Mouse (Mus musculus): ENCODE measurements around the gene Opa3. TPM values are rescaled to one million over a fixed set of nuclear protein-coding genes. Genes with fewer than 3 reads are reported as not detected.
A peak's percentile ranks its signal among the peaks of the same experiment; 100 is the strongest.

Gene Opa3
- 22.1 and 23.3 TPM in 2 replicates for polyA plus RNA-seq (2016; fragmentation: Nextera tagmentation; extraction: Ambion mirVana)

DNA sequence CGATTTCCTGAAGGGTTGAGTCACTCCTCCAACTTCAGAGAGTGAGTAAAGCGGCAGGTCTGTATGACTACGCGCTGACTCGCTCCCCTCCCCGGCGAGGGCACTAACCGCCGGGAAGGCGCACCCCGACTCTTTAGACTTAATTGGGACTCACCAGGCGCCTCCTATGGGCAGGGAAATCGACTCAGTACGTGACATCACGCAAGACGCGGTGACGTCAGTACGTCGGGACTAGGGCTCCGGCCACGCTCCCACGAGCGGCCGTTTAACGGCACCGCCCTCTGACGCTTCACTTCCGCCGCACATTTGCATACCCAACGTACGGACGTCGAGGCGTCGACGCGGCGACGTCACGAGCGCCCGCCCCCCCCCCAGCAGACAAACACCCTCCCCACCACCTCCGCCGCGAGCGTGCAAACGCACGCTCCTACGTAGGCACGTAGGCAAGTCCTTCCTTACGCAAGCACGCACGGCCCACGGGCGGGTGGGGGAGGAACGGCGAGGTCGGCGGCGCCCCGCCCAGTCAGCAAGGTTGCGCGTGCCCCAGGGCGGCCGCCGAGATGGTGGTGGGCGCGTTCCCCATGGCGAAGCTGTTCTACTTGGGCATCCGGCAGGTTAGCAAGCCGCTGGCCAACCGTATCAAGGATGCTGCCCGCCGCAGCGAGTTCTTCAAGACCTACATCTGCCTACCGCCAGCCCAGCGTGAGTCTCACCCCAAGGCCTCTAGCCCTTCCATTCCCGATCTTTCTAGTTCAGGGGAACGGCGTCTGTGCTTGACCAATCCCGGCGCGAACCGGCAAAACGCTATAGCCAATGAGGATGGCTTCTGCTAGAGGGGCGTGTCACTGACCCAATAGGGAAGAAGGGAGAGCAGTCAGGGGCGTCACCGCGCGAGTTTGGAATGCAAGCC is at the start of gene Opa3:
Gene Opa3 (plus strand): TSS at position 452 of the 910 bp plus-strand sequence.
- Histone ChIP-seq H3K27ac (peak within 1 kb of the TSS; percentile 99), H3K4me1 (peaks cover 74% of the 10 kb centered on the region), H3K36me3 (peaks cover 47% of the 10 kb centered on the region), H3K4me2 (peak within 1 kb of the TSS; percentile 83), H3K27me3 (replicated peaks) (no peaks in the 10 kb centered on the region), H3K9ac (peak within 1 kb of the TSS; percentile 87), H3K9me3 (replicated peaks) (no peaks in the 10 kb centered on the region), H3K4me3 (peak within 1 kb of the TSS; percentile 76)
- peak; percentile 86 for ATAC-seq
- under 1% methylated on average over 87 of the region's 91 CpGs for WGBS (ENCODE audit: insufficient replicate concordance)

DNA sequence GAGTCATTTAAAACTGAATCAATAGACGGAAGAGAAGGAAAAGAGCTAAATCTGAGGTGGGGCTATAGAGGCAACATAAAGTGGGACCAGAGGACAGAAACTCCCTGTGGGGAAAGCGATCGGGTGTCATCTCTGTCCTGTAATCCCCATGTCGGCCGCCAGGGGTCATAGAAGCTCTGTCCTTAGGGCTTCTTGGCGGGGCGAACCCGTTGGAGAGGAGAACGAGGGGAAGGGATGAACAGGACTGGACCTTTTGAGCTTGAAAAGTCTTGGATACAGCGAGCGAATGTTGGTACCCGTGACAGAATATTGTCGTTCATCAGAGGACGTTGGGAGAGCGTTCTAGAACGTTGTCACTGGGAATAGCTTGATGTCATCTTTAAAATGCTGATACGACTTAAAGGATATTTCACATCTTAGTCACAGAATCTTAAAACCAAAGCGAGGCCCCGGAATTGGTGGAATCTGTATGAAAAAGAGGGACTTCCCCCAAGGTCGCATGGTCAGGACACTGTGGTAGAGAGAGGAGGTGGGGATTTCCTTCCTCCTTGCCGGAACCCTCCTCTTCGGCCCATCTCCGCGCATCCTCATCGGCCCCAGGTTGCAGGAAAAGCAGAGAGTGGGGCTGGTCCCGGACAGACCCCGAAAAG is 49.6 kb upstream of the Opa3 start:
- 4% methylated on average over 25 of the region's 27 CpGs for WGBS (ENCODE audit: insufficient replicate concordance)
- Histone ChIP-seq H3K4me1 (peaks cover 65% of the 10 kb centered on the region), H3K4me3 (peak overlapping the region; percentile 24; the same call in 1 of the 2 replicates)

GRCm38 (mm10) chr7:19179173-19179572 is 49.0 kb upstream of the Opa3 start:
- H3K9me3 ChIP-seq (replicated peaks): no peaks in the 10 kb centered on the region
- under 1% methylated on average over 30 of the region's 32 CpGs for WGBS (ENCODE audit: insufficient replicate concordance)
- H3K4me1 ChIP-seq: peaks cover 65% of the 10 kb centered on the region
- peak overlapping the region; percentile 24 for H3K4me3 ChIP-seq
- H3K27me3 ChIP-seq (replicated peaks): peaks cover 62% of the 10 kb centered on the region
- no peak for ATAC-seq
- no peaks in the 10 kb centered on the region for H3K36me3 ChIP-seq
- no peak overlapping the region for H3K27ac ChIP-seq
- H3K4me2 ChIP-seq: peak overlapping the region; percentile 61
- no peak overlapping the region for H3K9ac ChIP-seq

More for the DNA sequence above, 49.6 kb upstream of the Opa3 start:
- Histone ChIP-seq H3K27ac (no peak overlapping the region), H3K9me3 (replicated peaks) (no peaks in the 10 kb centered on the region), H3K27me3 (replicated peaks) (peaks cover 68% of the 10 kb centered on the region), H3K4me2 (peak overlapping the region; percentile 61), H3K36me3 (no peaks in the 10 kb centered on the region), H3K9ac (no peak overlapping the region)
- ATAC-seq: no peak

DNA sequence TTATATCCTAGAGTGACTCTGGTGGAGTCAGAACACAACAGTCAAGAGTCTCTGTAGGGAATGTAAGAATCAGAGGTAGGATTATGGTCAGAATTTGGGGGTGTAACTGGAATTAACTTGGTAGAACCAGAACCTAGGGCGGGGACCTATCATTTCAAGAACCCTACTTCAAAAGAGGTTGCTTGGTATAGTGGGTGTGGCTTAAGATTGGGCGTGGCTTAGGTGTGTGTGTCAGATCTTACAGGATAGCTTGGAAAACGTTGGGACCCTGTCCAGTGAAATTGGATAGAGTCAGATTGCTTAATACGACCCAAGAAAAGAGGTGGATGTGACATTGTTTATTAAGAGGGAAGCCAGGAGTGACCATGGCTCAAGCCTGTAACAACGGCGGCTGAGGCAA is 48.2 kb upstream of the Opa3 start:
- Histone ChIP-seq H3K27ac (no peak overlapping the region), H3K4me1 (peaks cover 69% of the 10 kb centered on the region), H3K27me3 (replicated peaks) (peaks cover 55% of the 10 kb centered on the region), H3K36me3 (no peaks in the 10 kb centered on the region), H3K9me3 (replicated peaks) (no peaks in the 10 kb centered on the region), H3K9ac (no peak overlapping the region), H3K4me3 (peak overlapping the region; percentile 24; the same call in 1 of the 2 replicates), H3K4me2 (peak overlapping the region; percentile 61)
- ATAC-seq: no peak
- 39% methylated on average over 6 of the region's 6 CpGs for WGBS (ENCODE audit: insufficient replicate concordance)

GRCm38 (mm10) chr7:19180862-19181429 is 47.2 kb upstream of the Opa3 start:
- H3K36me3 ChIP-seq: peaks cover 6% of the 10 kb centered on the region
- H3K27ac ChIP-seq: no peak overlapping the region
- H3K4me1 ChIP-seq: peaks cover 66% of the 10 kb centered on the region
- peaks cover 47% of the 10 kb centered on the region for H3K27me3 ChIP-seq (replicated peaks)
- H3K9ac ChIP-seq: peak overlapping the region; percentile 71
- H3K9me3 ChIP-seq (replicated peaks): no peaks in the 10 kb centered on the region
- ATAC-seq: peak; percentile 33; the same call in 1 of the 2 replicates
- WGBS (ENCODE audit: insufficient replicate concordance): under 1% methylated on average over 27 of the region's 27 CpGs
- peak overlapping the region; percentile 87 for H3K4me2 ChIP-seq
- peak overlapping the region; percentile 67 for H3K4me3 ChIP-seq

DNA sequence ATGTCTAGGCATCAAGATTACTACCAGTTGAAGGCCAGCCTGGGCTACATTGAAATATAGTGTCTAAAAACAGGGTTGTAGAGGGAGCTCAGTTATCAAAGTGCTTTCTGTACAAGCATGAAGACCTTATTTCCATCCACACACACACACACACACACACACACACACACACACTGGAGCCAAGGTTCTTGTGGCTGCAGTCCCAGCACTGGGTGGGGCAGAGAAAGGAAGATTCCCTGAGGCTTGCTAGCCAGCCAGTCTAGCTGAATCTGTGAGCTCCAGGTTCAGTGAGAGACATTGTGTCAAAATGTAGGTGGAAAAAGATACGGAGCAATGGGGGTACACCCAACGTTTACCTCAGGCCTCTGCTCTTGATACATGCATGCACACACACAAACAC is 43.9 kb upstream of the Opa3 start:
- Histone ChIP-seq H3K4me1 (peaks cover 38% of the 10 kb centered on the region), H3K9ac (no peak overlapping the region), H3K27me3 (replicated peaks) (peaks cover 14% of the 10 kb centered on the region), H3K4me3 (no peak overlapping the region), H3K4me2 (no peak overlapping the region), H3K27ac (no peak overlapping the region), H3K36me3 (peaks cover 10% of the 10 kb centered on the region), H3K9me3 (replicated peaks) (no peaks in the 10 kb centered on the region)
- 75% methylated on average over 2 of the region's 2 CpGs for WGBS (ENCODE audit: insufficient replicate concordance)
- ATAC-seq: no peak

GRCm38 (mm10) chr7:19184758-19185157 is 43.4 kb upstream of the Opa3 start:
- peaks cover 9% of the 10 kb centered on the region; the same call in 1 of the 2 replicates for H3K27me3 ChIP-seq (replicated peaks)
- no peaks in the 10 kb centered on the region for H3K9me3 ChIP-seq (replicated peaks)
- H3K4me3 ChIP-seq: no peak overlapping the region
- H3K4me1 ChIP-seq: peaks cover 33% of the 10 kb centered on the region
- no peak overlapping the region for H3K27ac ChIP-seq
- H3K9ac ChIP-seq: no peak overlapping the region; the same call in 1 of the 2 replicates
- ATAC-seq: no peak
- 81% methylated on average over 6 of the region's 6 CpGs for WGBS (ENCODE audit: insufficient replicate concordance)
- H3K4me2 ChIP-seq: no peak overlapping the region
- peaks cover 10% of the 10 kb centered on the region for H3K36me3 ChIP-seq

DNA sequence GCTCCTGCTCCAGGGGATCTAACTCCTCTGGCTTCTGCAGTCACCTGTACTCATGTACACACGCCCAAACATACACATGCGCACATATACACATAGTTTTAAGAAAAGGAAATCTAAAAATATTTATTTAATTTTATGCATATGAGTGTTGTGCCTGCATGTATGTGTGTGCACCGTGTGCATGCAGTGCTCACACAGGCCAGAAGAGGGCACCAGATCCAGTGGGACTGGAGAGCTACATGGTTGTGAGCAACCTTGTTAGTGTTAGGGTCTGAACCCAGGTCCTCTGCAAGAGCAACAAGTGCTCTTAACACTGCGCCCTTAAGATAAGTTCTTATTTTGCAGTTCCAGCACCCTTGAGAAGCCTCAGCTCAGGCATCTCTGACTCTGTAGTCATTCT is 33.5 kb upstream of the Opa3 start:
- Histone ChIP-seq H3K9me3 (replicated peaks) (peaks cover 4% of the 10 kb centered on the region; the same call in 1 of the 2 replicates), H3K9ac (no peak overlapping the region), H3K4me3 (no peak overlapping the region), H3K27ac (no peak overlapping the region), H3K4me2 (no peak overlapping the region), H3K4me1 (0 out of 2 replicates have a peak, but pooled peaks cover 3% of the 10 kb centered on the region), H3K36me3 (peaks cover 46% of the 10 kb centered on the region), H3K27me3 (replicated peaks) (no peaks in the 10 kb centered on the region)
- ATAC-seq: no peak
- WGBS (ENCODE audit: insufficient replicate concordance): 79% methylated on average over 4 of the region's 4 CpGs

DNA sequence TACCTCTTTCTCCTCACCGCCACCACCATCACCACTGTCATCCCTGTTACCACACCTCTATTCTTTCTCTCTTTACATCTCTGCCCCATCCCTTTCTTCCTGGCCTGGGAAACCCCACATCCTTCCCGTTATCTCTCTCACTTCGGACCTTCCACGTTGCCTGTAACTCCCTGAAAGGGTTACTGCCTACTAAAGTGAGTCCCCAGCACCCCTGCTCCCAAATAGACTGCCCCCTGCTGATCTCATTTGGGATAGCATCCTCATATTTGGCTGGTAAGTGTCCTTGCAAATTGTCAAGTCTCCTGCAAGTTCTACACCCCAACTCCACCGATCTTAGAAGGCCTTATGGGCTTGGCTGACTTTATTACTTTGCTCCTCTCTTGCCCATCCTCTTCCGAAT is 31.5 kb upstream of the Opa3 start:
- Histone ChIP-seq H3K4me2 (no peak overlapping the region), H3K9me3 (replicated peaks) (peaks cover 4% of the 10 kb centered on the region; the same call in 1 of the 2 replicates), H3K9ac (no peak overlapping the region), H3K4me1 (peaks cover 3% of the 10 kb centered on the region), H3K27ac (no peak overlapping the region), H3K4me3 (no peak overlapping the region), H3K27me3 (replicated peaks) (no peaks in the 10 kb centered on the region), H3K36me3 (peaks cover 39% of the 10 kb centered on the region)
- no peak for ATAC-seq
- WGBS (ENCODE audit: insufficient replicate concordance): 50% methylated on average over 6 of the region's 6 CpGs

DNA sequence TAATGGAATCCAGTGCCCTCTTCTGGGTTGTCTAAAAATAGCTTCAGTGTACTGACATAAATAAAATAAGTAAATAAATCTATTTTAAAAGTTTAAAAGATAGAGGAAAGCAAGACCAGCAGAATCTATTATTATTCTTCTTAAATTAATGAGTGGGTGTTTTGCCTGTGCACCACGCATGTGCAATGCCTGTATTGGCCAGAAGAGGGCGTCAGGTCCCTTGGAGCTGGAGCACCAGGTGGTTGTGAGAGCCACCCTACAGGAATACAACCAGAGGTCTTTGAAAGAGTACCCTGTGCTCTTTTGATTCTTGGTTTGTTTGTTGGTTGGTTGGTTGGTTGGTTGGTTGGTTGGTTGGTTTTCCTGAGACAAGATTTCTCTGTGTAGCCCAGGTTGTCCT is 30.1 kb upstream of the Opa3 start:
- Histone ChIP-seq H3K9ac (no peak overlapping the region), H3K36me3 (peaks cover 32% of the 10 kb centered on the region)

GRCm38 (mm10) chr7:19201660-19202059 is 26.5 kb upstream of the Opa3 start:
- 69% methylated on average over 15 of the region's 15 CpGs for WGBS (ENCODE audit: insufficient replicate concordance)
- 0 out of 2 replicates have a peak, but pooled peaks have one; percentile 16 for ATAC-seq

More for the DNA sequence above, 30.1 kb upstream of the Opa3 start:
- Histone ChIP-seq H3K4me3 (no peak overlapping the region), H3K4me1 (peaks cover 11% of the 10 kb centered on the region), H3K4me2 (no peak overlapping the region), H3K9me3 (replicated peaks) (peaks cover 4% of the 10 kb centered on the region; the same call in 1 of the 2 replicates), H3K27ac (no peak overlapping the region), H3K27me3 (replicated peaks) (no peaks in the 10 kb centered on the region)
- ATAC-seq: no peak
- WGBS (ENCODE audit: insufficient replicate concordance): 20% methylated on average over 2 of the region's 2 CpGs

More at GRCm38 (mm10) chr7:19201660-19202059, 26.5 kb upstream of the Opa3 start:
- Histone ChIP-seq H3K4me3 (no peak overlapping the region), H3K4me1 (peaks cover 11% of the 10 kb centered on the region), H3K4me2 (no peak overlapping the region), H3K27ac (no peak overlapping the region), H3K36me3 (peaks cover 32% of the 10 kb centered on the region), H3K27me3 (replicated peaks) (no peaks in the 10 kb centered on the region), H3K9me3 (replicated peaks) (no peaks in the 10 kb centered on the region), H3K9ac (no peak overlapping the region)
